Mouse (Mus musculus) left cerebral cortex, adult 8-10 months (tissue): ENCODE data around the gene Nup205. TPM values are rescaled to one million over a fixed set of nuclear protein-coding genes. Genes with fewer than 3 reads are reported as not detected.

Source experiments
- DNase-seq, 2 experiments: peaks; one replicate each; pipeline ENCODE4 v3.0.0; 2022; ENCODE audit warnings: low spot score in 2 of 2
- total RNA-seq, 4 experiments: library from RNA; stranded (reverse); gene quantifications; 2 replicates each; pipeline ENCODE4 v1.2.4; 2022

Nup205 gene
- total RNA-seq, 4 experiments from 2014 or later, result 22.8 to 30.4 (median 25.9) TPM

GRCm38 (mm10) chr6:35245086-35245485 is 67.9 kb downstream of the Nup205 start:
- DNase-seq, result no peak

- DNase-seq, result no peak
Measured at GRCm38 (mm10) chr6:35251807-35252476, 74.7 kb downstream of the Nup205 start.

GRCm38 (mm10) chr6:35252477-35253346 is 75.5 kb downstream of the Nup205 start:
- peak; percentile 75 to 82 for DNase-seq

GRCm38 (mm10) chr6:35253474-35253873 is 76.3 kb downstream of the Nup205 start:
- no peak for DNase-seq

GRCm38 (mm10) chr6:35254136-35254904 is 77.1 kb downstream of the Nup205 start:
- no peak for DNase-seq

GRCm38 (mm10) chr6:35255017-35255416 is 77.8 kb downstream of the Nup205 start:
- no peak for DNase-seq

GRCm38 (mm10) chr6:35256691-35257090 is 79.5 kb downstream of the Nup205 start:
- DNase-seq, result peak in 1 of 2 experiments; percentile 51

GRCm38 (mm10) chr6:35257626-35258190 is 80.5 kb downstream of the Nup205 start:
- DNase-seq, result no peak

- DNase-seq, result no peak
Measured at GRCm38 (mm10) chr6:35258922-35259321, 81.7 kb downstream of the Nup205 start.

- no peak for DNase-seq
Measured at GRCm38 (mm10) chr6:35259526-35259925, 82.3 kb downstream of the Nup205 start.

GRCm38 (mm10) chr6:35260531-35260930 is 83.3 kb downstream of the Nup205 start:
- DNase-seq, result no peak

- DNase-seq, result no peak
Measured at GRCm38 (mm10) chr6:35265580-35266278, 88.5 kb downstream of the Nup205 start.

GRCm38 (mm10) chr6:35268711-35269110 is 91.5 kb downstream of the Nup205 start:
- no peak for DNase-seq

GRCm38 (mm10) chr6:35269643-35270042 is 92.4 kb downstream of the Nup205 start:
- DNase-seq, result no peak

GRCm38 (mm10) chr6:35271094-35271855 is 94.1 kb downstream of the Nup205 start:
- DNase-seq, result no peak

GRCm38 (mm10) chr6:35271868-35272765 is 94.9 kb downstream of the Nup205 start:
- no peak for DNase-seq

GRCm38 (mm10) chr6:35273391-35274082 is 96.3 kb downstream of the Nup205 start:
- DNase-seq, result no peak

GRCm38 (mm10) chr6:35277903-35278587 is 100.8 kb downstream of the Nup205 start:
- DNase-seq, result no peak
